Mouse (Mus musculus): ENCODE data around the gene Pex19. TPM values are rescaled to one million over a fixed set of nuclear protein-coding genes. Genes with fewer than 3 reads are reported as not detected.

The Pex19 gene
- polyA plus RNA-seq (2016; fragmentation: Nextera tagmentation; extraction: Ambion mirVana), result 133 and 139 TPM in 2 replicates

GRCm38 (mm10) chr1:172126376-172127347 is at the start of gene Pex19:
Gene Pex19 (plus strand): TSS chr1:172126755.
- Histone ChIP-seq H3K4me2 (peak within 1 kb of the TSS; percentile 79), H3K27ac (ENCODE audit: poor library complexity, severe bottlenecking) (no peak within 1 kb of the TSS; the same call in 1 of the 2 replicates), H3K27me3 (replicated peaks) (no peaks in the 10 kb centered on the region), H3K4me1 (replicated peaks) (peaks cover 12% of the 10 kb centered on the region), H3K36me3 (peaks cover 55% of the 10 kb centered on the region), H3K9ac (peak within 1 kb of the TSS; percentile 96), H3K4me3 (peak within 1 kb of the TSS; percentile 87), H3K9me3 (replicated peaks) (no peaks in the 10 kb centered on the region)
- under 1% methylated on average over 42 of the region's 42 CpGs for WGBS
- peak; percentile 98 for ATAC-seq (ENCODE audit: insufficient number of reproducible peaks, low FRiP score)

- no peaks in the 10 kb centered on the region for H3K9me3 ChIP-seq (replicated peaks)
- no peaks in the 10 kb centered on the region for H3K27me3 ChIP-seq (replicated peaks)
- no peak for ATAC-seq (ENCODE audit: insufficient number of reproducible peaks, low FRiP score)
- H3K9ac ChIP-seq, result no peak overlapping the region
- peaks cover 69% of the 10 kb centered on the region for H3K36me3 ChIP-seq
- 0 out of 2 replicates have a peak overlapping the region, but pooled peaks have one; percentile 45 for H3K27ac ChIP-seq (ENCODE audit: poor library complexity, severe bottlenecking)
- 35% methylated on average over 5 of the region's 5 CpGs for WGBS
- no peak overlapping the region for H3K4me3 ChIP-seq
- 0 out of 2 replicates have a peak overlapping the region, but pooled peaks have one; percentile 9 for H3K4me2 ChIP-seq
- peaks cover 4% of the 10 kb centered on the region for H3K4me1 ChIP-seq (replicated peaks)
Observed at GRCm38 (mm10) chr1:172077981-172078380, 48.6 kb upstream of the Pex19 start.

- Histone ChIP-seq H3K4me2 (peak within 1 kb of the TSS; percentile 81), H3K27me3 (replicated peaks) (no peaks in the 10 kb centered on the region), H3K27ac (ENCODE audit: poor library complexity, severe bottlenecking) (peak within 1 kb of the TSS; percentile 86), H3K9me3 (replicated peaks) (no peaks in the 10 kb centered on the region), H3K9ac (peak within 1 kb of the TSS; percentile 94), H3K4me3 (peak within 1 kb of the TSS; percentile 95), H3K36me3 (peaks cover 28% of the 10 kb centered on the region), H3K4me1 (replicated peaks) (peaks cover 22% of the 10 kb centered on the region)
- ATAC-seq (ENCODE audit: insufficient number of reproducible peaks, low FRiP score), result peak; percentile 97
- under 1% methylated on average over 40 of the region's 40 CpGs for WGBS
Observed at GRCm38 (mm10) chr1:172082101-172082898, 44.3 kb upstream of the Pex19 start, which contains the start of the genes Copa and Ncstn. Gene Copa (plus strand): TSS chr1:172082529. Gene Ncstn (minus strand): TSS chr1:172082795.

GRCm38 (mm10) chr1:172082899-172083445 is 43.6 kb upstream of the Pex19 start:
- Histone ChIP-seq H3K9me3 (replicated peaks) (no peaks in the 10 kb centered on the region), H3K9ac (peak overlapping the region; percentile 94), H3K4me1 (replicated peaks) (peaks cover 22% of the 10 kb centered on the region), H3K4me2 (peak overlapping the region; percentile 81), H3K4me3 (peak overlapping the region; percentile 95), H3K27ac (ENCODE audit: poor library complexity, severe bottlenecking) (peak overlapping the region; percentile 86), H3K36me3 (peaks cover 26% of the 10 kb centered on the region), H3K27me3 (replicated peaks) (no peaks in the 10 kb centered on the region)
- under 1% methylated on average over 24 of the region's 24 CpGs for WGBS
- peak; percentile 76 for ATAC-seq (ENCODE audit: insufficient number of reproducible peaks, low FRiP score)

GRCm38 (mm10) chr1:172093522-172093921 is 33.0 kb upstream of the Pex19 start:
- Histone ChIP-seq H3K9me3 (replicated peaks) (no peaks in the 10 kb centered on the region), H3K27me3 (replicated peaks) (no peaks in the 10 kb centered on the region), H3K9ac (no peak overlapping the region), H3K4me1 (replicated peaks) (peaks cover 16% of the 10 kb centered on the region), H3K4me2 (no peak overlapping the region), H3K36me3 (peaks cover 76% of the 10 kb centered on the region), H3K27ac (ENCODE audit: poor library complexity, severe bottlenecking) (peak overlapping the region; percentile 34), H3K4me3 (no peak overlapping the region)
- no peak for ATAC-seq (ENCODE audit: insufficient number of reproducible peaks, low FRiP score)
- 55% methylated on average over 3 of the region's 3 CpGs for WGBS

- peaks cover 16% of the 10 kb centered on the region for H3K4me1 ChIP-seq (replicated peaks)
- no peaks in the 10 kb centered on the region for H3K9me3 ChIP-seq (replicated peaks)
- no peaks in the 10 kb centered on the region for H3K27me3 ChIP-seq (replicated peaks)
- H3K4me3 ChIP-seq, result no peak overlapping the region
- H3K4me2 ChIP-seq, result no peak overlapping the region
- H3K27ac ChIP-seq (ENCODE audit: poor library complexity, severe bottlenecking), result peak overlapping the region; percentile 62
- ATAC-seq (ENCODE audit: insufficient number of reproducible peaks, low FRiP score), result no peak
- H3K36me3 ChIP-seq, result peaks cover 71% of the 10 kb centered on the region
- no peak overlapping the region for H3K9ac ChIP-seq
Observed at GRCm38 (mm10) chr1:172094295-172094694, 32.3 kb upstream of the Pex19 start.

GRCm38 (mm10) chr1:172095202-172095601 is 31.4 kb upstream of the Pex19 start:
- H3K4me1 ChIP-seq (replicated peaks), result peaks cover 16% of the 10 kb centered on the region
- no peak overlapping the region for H3K4me2 ChIP-seq
- H3K9me3 ChIP-seq (replicated peaks), result no peaks in the 10 kb centered on the region
- H3K9ac ChIP-seq, result no peak overlapping the region
- H3K27me3 ChIP-seq (replicated peaks), result no peaks in the 10 kb centered on the region
- peak overlapping the region; percentile 62; the same call in 1 of the 2 replicates for H3K27ac ChIP-seq (ENCODE audit: poor library complexity, severe bottlenecking)
- peaks cover 67% of the 10 kb centered on the region for H3K36me3 ChIP-seq
- ATAC-seq (ENCODE audit: insufficient number of reproducible peaks, low FRiP score), result no peak
- no peak overlapping the region for H3K4me3 ChIP-seq
- 27% methylated on average over 6 of the region's 6 CpGs for WGBS

- Histone ChIP-seq H3K4me3 (no peak overlapping the region), H3K27ac (ENCODE audit: poor library complexity, severe bottlenecking) (no peak overlapping the region), H3K9ac (no peak overlapping the region), H3K9me3 (replicated peaks) (no peaks in the 10 kb centered on the region), H3K27me3 (replicated peaks) (no peaks in the 10 kb centered on the region), H3K36me3 (peaks cover 72% of the 10 kb centered on the region), H3K4me1 (replicated peaks) (peaks cover 8% of the 10 kb centered on the region; the same call in 1 of the 2 replicates), H3K4me2 (no peak overlapping the region)
- no peak for ATAC-seq (ENCODE audit: insufficient number of reproducible peaks, low FRiP score)
- WGBS, result 86% methylated on average over 6 of the region's 6 CpGs
Observed at GRCm38 (mm10) chr1:172099325-172100033, 27.1 kb upstream of the Pex19 start.

GRCm38 (mm10) chr1:172103619-172104018 is 22.9 kb upstream of the Pex19 start:
- H3K4me1 ChIP-seq (replicated peaks), result no peaks in the 10 kb centered on the region
- H3K4me2 ChIP-seq, result no peak overlapping the region
- no peak overlapping the region for H3K4me3 ChIP-seq
- H3K36me3 ChIP-seq, result peaks cover 83% of the 10 kb centered on the region
- no peak overlapping the region for H3K9ac ChIP-seq
- no peak for ATAC-seq (ENCODE audit: insufficient number of reproducible peaks, low FRiP score)
- no peaks in the 10 kb centered on the region for H3K27me3 ChIP-seq (replicated peaks)
- 83% methylated on average over 4 of the region's 4 CpGs for WGBS
- H3K9me3 ChIP-seq (replicated peaks), result no peaks in the 10 kb centered on the region
- H3K27ac ChIP-seq (ENCODE audit: poor library complexity, severe bottlenecking), result no peak overlapping the region

- Histone ChIP-seq H3K4me1 (replicated peaks) (no peaks in the 10 kb centered on the region), H3K9me3 (replicated peaks) (no peaks in the 10 kb centered on the region), H3K4me2 (no peak overlapping the region), H3K36me3 (peaks cover 90% of the 10 kb centered on the region), H3K27ac (ENCODE audit: poor library complexity, severe bottlenecking) (no peak overlapping the region), H3K9ac (no peak overlapping the region), H3K27me3 (replicated peaks) (no peaks in the 10 kb centered on the region), H3K4me3 (no peak overlapping the region)
- 85% methylated on average over 11 of the region's 11 CpGs for WGBS
- ATAC-seq (ENCODE audit: insufficient number of reproducible peaks, low FRiP score), result no peak
Observed at GRCm38 (mm10) chr1:172105101-172105500, 21.5 kb upstream of the Pex19 start.
